Mouse (Mus musculus) myocyte (in vitro differentiated cells): ENCODE data around the gene Coro2b.

Experiments
- E2F4 ChIP-seq: IDR thresholded peaks from one replicate; pipeline ENCODE4 v1.6.1; 2011; ENCODE audit warnings: mild to moderate bottlenecking, control low read depth, moderate library complexity; ENCODE audit not compliant: insufficient read depth
- MAX ChIP-seq: IDR thresholded peaks from one replicate; pipeline ENCODE4 v1.6.1; 2011; ENCODE audit warnings: low read depth, mild to moderate bottlenecking, control low read depth
- MYOG ChIP-seq, 3 experiments: IDR thresholded peaks; one replicate each; pipeline ENCODE4 v1.6.1; 2011; ENCODE audit warnings: control low read depth in 2 of 3, low read depth in 2 of 3, mild to moderate bottlenecking in 2 of 3; ENCODE audit not compliant: insufficient read length in 2 of 3, control insufficient read depth in 1 of 3, insufficient read depth in 1 of 3
- POLR2A ChIP-seq: IDR thresholded peaks from one replicate; pipeline ENCODE4 v1.6.1; 2011; ENCODE audit warnings: low read depth, mild to moderate bottlenecking, control low read depth, moderate library complexity; ENCODE audit not compliant: insufficient read length
- TCF12 ChIP-seq: IDR thresholded peaks from one replicate; pipeline ENCODE4 v1.6.1; 2011; ENCODE audit warnings: mild to moderate bottlenecking, control low read depth; ENCODE audit not compliant: poor library complexity, insufficient read depth, severe bottlenecking
- USF1 ChIP-seq: IDR thresholded peaks from one replicate; pipeline ENCODE4 v1.6.1; 2011; ENCODE audit warnings: low read depth, mild to moderate bottlenecking, control low read depth, moderate library complexity

- TF ChIP-seq E2F4 (no peak), POLR2A (no peak), TCF12 (no peak), USF1 (no peak), MAX (no peak), MYOG (IDR thresholded peaks at IDR 0.05; ENCODE audit: control insufficient read depth in 1 of 3, insufficient read depth in 1 of 3, insufficient read length in 2 of 3, low read depth in 2 of 3) (no peak)
Measured at GRCm38 (mm10) chr9:62452373-62452993, 84.4 kb downstream of the Coro2b start.
